Mouse (Mus musculus): ENCODE results near the gene Igf1r. TPM values are rescaled to one million over a fixed set of nuclear protein-coding genes. Genes with fewer than 3 reads are reported as not detected.
A peak's percentile ranks its signal among the peaks of the same experiment; 100 is the strongest.

Gene Igf1r
- polyA plus RNA-seq, 1 experiment from 2014 or later, result 27.8 TPM

GRCm38 (mm10) chr7:68093817-68094216, 141.2 kb downstream of the Igf1r start:
- no peak overlapping the region for H3K27ac ChIP-seq

GRCm38 (mm10) chr7:68095574-68095973, 142.9 kb downstream of the Igf1r start:
- Histone ChIP-seq H3K9me3 (no peaks in the 10 kb centered on the region), H3K4me2 (no peak overlapping the region), H3K27me3 (replicated peaks) (no peaks in the 10 kb centered on the region), H3K36me3 (replicated peaks) (no peaks in the 10 kb centered on the region), H3K9ac (no peak overlapping the region), H3K4me1 (peaks cover 4% of the 10 kb centered on the region; the same call in 1 of the 2 replicates), H3K4me3 (no peak overlapping the region), H3K27ac (no peak overlapping the region)
- WGBS, result 57% methylated on average over 4 of the region's 4 CpGs
- no peak for ATAC-seq (replicated peaks)

More at GRCm38 (mm10) chr7:68093817-68094216, 141.2 kb downstream of the Igf1r start:
- peaks cover 5% of the 10 kb centered on the region; the same call in 1 of the 2 replicates for H3K4me1 ChIP-seq
- WGBS, result 75% methylated on average over 9 of the region's 9 CpGs
- no peak for ATAC-seq (replicated peaks)
- H3K36me3 ChIP-seq (replicated peaks), result no peaks in the 10 kb centered on the region
- H3K9ac ChIP-seq, result no peak overlapping the region
- no peak overlapping the region for H3K4me3 ChIP-seq
- no peaks in the 10 kb centered on the region for H3K27me3 ChIP-seq (replicated peaks)
- no peaks in the 10 kb centered on the region for H3K9me3 ChIP-seq
- H3K4me2 ChIP-seq, result no peak overlapping the region

DNA sequence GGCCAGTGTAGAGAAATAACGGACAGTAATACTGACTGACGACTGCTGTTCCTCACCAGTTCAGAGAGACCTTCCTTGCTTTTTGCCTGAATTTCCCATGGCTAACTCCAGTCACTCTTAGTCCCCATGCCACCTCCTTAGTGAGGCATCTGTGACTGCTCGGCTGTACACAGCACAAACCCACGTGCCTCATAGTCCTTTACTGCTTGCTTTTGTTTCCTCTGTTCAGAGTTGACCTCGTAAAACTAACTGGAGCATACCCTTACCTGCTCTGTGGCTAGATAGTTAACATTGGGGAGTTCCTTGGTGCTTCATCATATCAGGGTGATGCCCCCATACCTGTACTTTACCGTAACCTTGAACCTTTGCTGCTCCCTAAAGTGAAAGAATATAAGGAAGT, 143.8 kb downstream of the Igf1r start:
- no peaks in the 10 kb centered on the region for H3K9me3 ChIP-seq
- no peaks in the 10 kb centered on the region for H3K4me1 ChIP-seq
- no peaks in the 10 kb centered on the region for H3K27me3 ChIP-seq (replicated peaks)
- 91% methylated on average over 6 of the region's 6 CpGs for WGBS
- H3K9ac ChIP-seq, result no peak overlapping the region
- no peak overlapping the region for H3K4me2 ChIP-seq
- H3K36me3 ChIP-seq (replicated peaks), result no peaks in the 10 kb centered on the region
- ATAC-seq (replicated peaks), result no peak
- H3K27ac ChIP-seq, result no peak overlapping the region
- no peak overlapping the region for H3K4me3 ChIP-seq

DNA sequence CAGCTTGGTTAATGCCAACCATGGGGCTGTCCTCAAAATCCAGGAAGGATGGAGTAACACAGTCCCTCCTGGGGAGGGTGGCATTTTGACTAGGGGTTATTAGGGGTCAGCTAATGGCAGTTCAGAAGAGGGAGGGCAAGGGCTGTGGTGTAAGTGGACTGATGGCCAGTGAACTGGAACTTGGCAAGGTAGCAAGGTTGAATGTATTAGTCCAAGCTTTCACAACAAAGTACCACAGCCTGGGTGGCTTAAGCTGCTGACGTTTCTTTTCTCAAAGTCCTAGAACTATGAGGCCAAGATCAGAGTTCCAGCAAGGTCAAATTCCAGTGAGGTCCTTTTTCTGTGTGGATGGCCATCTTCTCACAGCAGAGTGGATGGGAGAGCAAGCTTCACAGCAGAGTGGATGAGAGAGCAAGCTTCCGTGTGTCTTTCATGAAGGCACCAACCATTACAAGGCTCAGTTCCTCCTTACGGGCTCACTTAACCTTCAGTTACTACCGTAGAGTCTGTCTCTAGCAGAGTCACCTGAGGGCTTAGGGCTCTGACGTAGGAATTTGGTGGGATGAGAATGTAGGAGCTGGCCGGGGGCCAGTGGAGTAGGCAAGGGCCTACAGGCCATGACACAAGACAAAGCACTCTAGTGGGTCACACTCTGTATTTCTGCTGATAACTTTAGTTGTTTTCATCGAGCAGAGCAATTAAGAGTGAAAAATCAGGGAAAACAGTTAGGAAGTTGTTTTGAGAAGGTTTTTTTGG, 144.6 kb downstream of the Igf1r start:
- no peak overlapping the region for H3K4me3 ChIP-seq
- no peak for ATAC-seq (replicated peaks)

GRCm38 (mm10) chr7:68098098-68098497, 145.5 kb downstream of the Igf1r start:
- ATAC-seq (replicated peaks), result no peak
- H3K27me3 ChIP-seq (replicated peaks), result no peaks in the 10 kb centered on the region
- H3K27ac ChIP-seq, result no peak overlapping the region
- WGBS, result 95% methylated on average over 6 of the region's 6 CpGs
- no peaks in the 10 kb centered on the region for H3K9me3 ChIP-seq
- H3K36me3 ChIP-seq (replicated peaks), result no peaks in the 10 kb centered on the region
- peaks cover 6% of the 10 kb centered on the region; the same call in 1 of the 2 replicates for H3K4me1 ChIP-seq
- H3K9ac ChIP-seq, result no peak overlapping the region
- H3K4me3 ChIP-seq, result no peak overlapping the region
- H3K4me2 ChIP-seq, result no peak overlapping the region

More for the DNA sequence above, 144.6 kb downstream of the Igf1r start:
- Histone ChIP-seq H3K9ac (no peak overlapping the region), H3K9me3 (no peaks in the 10 kb centered on the region), H3K4me1 (no peaks in the 10 kb centered on the region), H3K27ac (no peak overlapping the region), H3K27me3 (replicated peaks) (no peaks in the 10 kb centered on the region), H3K4me2 (no peak overlapping the region), H3K36me3 (replicated peaks) (no peaks in the 10 kb centered on the region)
- WGBS, result 94% methylated on average over 7 of the region's 7 CpGs

- Histone ChIP-seq H3K36me3 (replicated peaks) (no peaks in the 10 kb centered on the region), H3K4me2 (no peak overlapping the region), H3K9ac (no peak overlapping the region), H3K4me1 (peaks cover 15% of the 10 kb centered on the region; the same call in 1 of the 2 replicates), H3K27ac (no peak overlapping the region), H3K9me3 (no peaks in the 10 kb centered on the region), H3K27me3 (replicated peaks) (no peaks in the 10 kb centered on the region), H3K4me3 (no peak overlapping the region)
- no peak for ATAC-seq (replicated peaks)
- 84% methylated on average over 10 of the region's 10 CpGs for WGBS
Observed at GRCm38 (mm10) chr7:68100388-68100787, 147.8 kb downstream of the Igf1r start.

DNA sequence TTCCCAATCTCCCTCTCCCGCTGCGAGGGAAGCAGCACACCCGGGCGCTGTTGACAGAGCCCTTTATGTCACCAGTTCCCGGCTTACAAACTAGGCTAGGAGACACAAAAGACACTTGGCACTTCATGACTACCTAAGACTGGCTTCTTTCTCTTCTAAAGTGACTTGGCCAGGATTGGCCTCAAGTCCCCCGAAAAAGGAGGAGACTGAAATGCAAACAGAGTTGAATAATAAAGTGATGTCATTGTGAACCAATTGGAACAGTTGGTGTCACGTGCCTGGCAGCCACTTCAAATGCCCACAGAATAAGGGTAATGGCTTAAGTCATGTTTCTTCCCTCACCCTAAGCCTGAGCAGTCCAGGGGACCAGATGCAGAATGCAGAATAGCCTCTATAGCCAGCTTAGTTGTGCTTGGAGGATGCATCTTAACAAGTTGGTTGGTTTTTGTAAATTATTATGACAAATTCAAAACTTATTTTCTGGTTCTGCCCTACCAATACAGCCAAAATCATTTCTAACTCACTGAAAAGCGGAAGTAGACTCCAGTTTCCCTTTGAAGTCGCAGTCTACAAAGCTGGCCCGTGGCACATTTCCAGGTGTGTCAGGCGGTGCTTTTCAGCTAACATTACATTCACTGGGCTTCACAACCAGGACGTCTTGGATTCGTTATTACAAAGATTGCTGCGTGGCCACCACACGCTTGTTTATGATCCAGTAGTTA, 150.0 kb downstream of the Igf1r start:
- Histone ChIP-seq H3K4me1 (peaks cover 16% of the 10 kb centered on the region; the same call in 1 of the 2 replicates), H3K9me3 (no peaks in the 10 kb centered on the region), H3K27ac (0 out of 2 replicates have a peak overlapping the region, but pooled peaks have one; percentile 20), H3K27me3 (replicated peaks) (no peaks in the 10 kb centered on the region), H3K36me3 (replicated peaks) (no peaks in the 10 kb centered on the region), H3K4me3 (no peak overlapping the region), H3K9ac (no peak overlapping the region), H3K4me2 (no peak overlapping the region)
- 64% methylated on average over 15 of the region's 15 CpGs for WGBS
- ATAC-seq (replicated peaks), result peak; percentile 85

DNA sequence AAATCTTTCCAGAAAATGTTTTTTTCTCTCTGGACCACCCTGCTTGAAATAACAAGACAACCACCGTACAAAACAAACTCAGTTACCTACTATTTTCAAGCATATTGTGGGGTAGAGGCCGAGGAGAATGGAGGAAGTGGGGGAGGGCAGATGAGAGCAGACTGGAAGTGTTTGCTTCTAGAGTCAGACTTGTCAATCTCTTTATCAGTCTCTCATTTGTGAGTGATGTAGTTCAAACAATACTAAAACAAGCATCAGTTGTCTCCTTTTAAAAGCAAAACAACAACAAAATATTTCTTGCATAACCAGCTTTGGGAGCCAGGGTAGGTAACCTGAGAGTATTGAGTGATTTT, 150.5 kb downstream of the Igf1r start:
- Histone ChIP-seq H3K4me2 (no peak overlapping the region), H3K27me3 (replicated peaks) (no peaks in the 10 kb centered on the region), H3K36me3 (replicated peaks) (no peaks in the 10 kb centered on the region), H3K9ac (no peak overlapping the region), H3K9me3 (no peaks in the 10 kb centered on the region), H3K27ac (no peak overlapping the region), H3K4me1 (peaks cover 16% of the 10 kb centered on the region; the same call in 1 of the 2 replicates), H3K4me3 (no peak overlapping the region)
- whole genome bisulfite sequencing, result 54% methylated on average over 2 of the region's 2 CpGs
- no peak for ATAC-seq (replicated peaks)

- no peak for ATAC-seq (replicated peaks)
- 93% methylated on average over 4 of the region's 4 CpGs for WGBS
- no peaks in the 10 kb centered on the region for H3K27me3 ChIP-seq (replicated peaks)
Observed at GRCm38 (mm10) chr7:68111532-68111931, 158.9 kb downstream of the Igf1r start.

GRCm38 (mm10) chr7:68112582-68112981, 160.0 kb downstream of the Igf1r start:
- ATAC-seq (replicated peaks), result no peak
- Histone ChIP-seq H3K27ac (no peak overlapping the region), H3K9ac (no peak overlapping the region), H3K27me3 (replicated peaks) (no peaks in the 10 kb centered on the region), H3K4me2 (no peak overlapping the region), H3K4me3 (no peak overlapping the region), H3K36me3 (replicated peaks) (no peaks in the 10 kb centered on the region), H3K9me3 (no peaks in the 10 kb centered on the region), H3K4me1 (peaks cover 2% of the 10 kb centered on the region)
- 87% methylated on average over 8 of the region's 8 CpGs for WGBS

More at GRCm38 (mm10) chr7:68111532-68111931, 158.9 kb downstream of the Igf1r start:
- H3K4me3 ChIP-seq, result no peak overlapping the region
- no peak overlapping the region for H3K4me2 ChIP-seq
- no peak overlapping the region for H3K9ac ChIP-seq
- H3K4me1 ChIP-seq, result no peaks in the 10 kb centered on the region
- H3K9me3 ChIP-seq, result no peaks in the 10 kb centered on the region
- no peaks in the 10 kb centered on the region for H3K36me3 ChIP-seq (replicated peaks)
- H3K27ac ChIP-seq, result no peak overlapping the region

- Histone ChIP-seq H3K4me2 (no peak overlapping the region), H3K27ac (no peak overlapping the region), H3K27me3 (replicated peaks) (no peaks in the 10 kb centered on the region), H3K4me1 (peaks cover 6% of the 10 kb centered on the region), H3K36me3 (replicated peaks) (no peaks in the 10 kb centered on the region), H3K9ac (no peak overlapping the region), H3K9me3 (no peaks in the 10 kb centered on the region), H3K4me3 (no peak overlapping the region)
- ATAC-seq (replicated peaks), result no peak
- 67% methylated on average over 5 of the region's 5 CpGs for WGBS
Observed at GRCm38 (mm10) chr7:68114364-68114763, 161.7 kb downstream of the Igf1r start.

- H3K9me3 ChIP-seq, result no peaks in the 10 kb centered on the region
- H3K27me3 ChIP-seq (replicated peaks), result no peaks in the 10 kb centered on the region
- H3K27ac ChIP-seq, result no peak overlapping the region
- peaks cover 6% of the 10 kb centered on the region for H3K4me1 ChIP-seq
- whole genome bisulfite sequencing, result 79% methylated on average over 21 of the region's 21 CpGs
- no peak overlapping the region for H3K4me2 ChIP-seq
- no peaks in the 10 kb centered on the region for H3K36me3 ChIP-seq (replicated peaks)
- H3K4me3 ChIP-seq, result no peak overlapping the region
- H3K9ac ChIP-seq, result no peak overlapping the region
- no peak for ATAC-seq (replicated peaks)
Observed at GRCm38 (mm10) chr7:68114983-68115715, 162.5 kb downstream of the Igf1r start.

Measured in midbrain, embryonic 15.5 days (tissue).